8 mouse cellular contexts compared by ENCODE assay signal in genomic region chr13:67754333-67755306, GRCm38 (mm10). TPM values are rescaled to one million over a fixed set of nuclear protein-coding genes. Genes with fewer than 3 reads are reported as not detected.
DNase-seq lines count a peak whose midpoint lies in the region; ATAC-seq lines count a peak whose summit lies in the region.

Zfp85 (minus strand) TSS chr13:67755228.

- H3K4me2 ChIP-seq in hindbrain, embryonic 14.5 days (replicated peaks), result peak within 1 kb of the TSS; percentile 70

- H3K36me3 ChIP-seq in hindbrain, embryonic 14.5 days (replicated peaks; ENCODE audit: control insufficient read depth, insufficient read depth), result peaks cover 10% of the 10 kb centered on the region

- H3K4me3 ChIP-seq in hindbrain, embryonic 14.5 days (replicated peaks; ENCODE audit: low read length), result peak within 1 kb of the TSS; percentile 70

- no peaks in the 10 kb centered on the region for H3K9me3 ChIP-seq in hindbrain, embryonic 14.5 days (ENCODE audit: control insufficient read depth, low read length)

- WGBS in hindbrain, embryonic 14.5 days, result 7% methylated on average over 24 of the region's 24 CpGs

- no peaks in the 10 kb centered on the region for H3K27me3 ChIP-seq in hindbrain, embryonic 14.5 days (ENCODE audit: control insufficient read depth, insufficient read depth, low read length)

- peaks cover 9% of the 10 kb centered on the region for H3K4me1 ChIP-seq in hindbrain, embryonic 14.5 days (replicated peaks; ENCODE audit: control insufficient read depth, insufficient read depth, low read length)

- peak within 1 kb of the TSS; percentile 64 for H3K27ac ChIP-seq in hindbrain, embryonic 14.5 days

- ATAC-seq in hindbrain, embryonic 14.5 days (ENCODE audit: low FRiP score), result peak; percentile 94

- H3K9ac ChIP-seq in hindbrain, embryonic 14.5 days, result peak within 1 kb of the TSS; percentile 69

- DNase-seq in T-cell, adult 2 months (ENCODE audit: low spot score), result peak; percentile 51
- peak; percentile 52 to 57 for DNase-seq in cerebellum, postnatal 36 days
- DNase-seq in frontal cortex, postnatal 25 days (ENCODE audit: low spot score in 2 of 2), result peak; percentile 10 to 32
- peak; percentile 77 for DNase-seq in hindbrain, embryonic 14.5 days (ENCODE audit: low spot score)
- peak; percentile 63 to 65 for DNase-seq in layer of hippocampus, postnatal 36 days
- DNase-seq in lung, postnatal 25 days (ENCODE audit: low spot score), result peak; percentile 68
- DNase-seq in retina, embryonic 14.5 days (ENCODE audit: low spot score), result peak; percentile 71
- DNase-seq in thymus, postnatal 36 days, result peak; percentile 57

RNA-seq across cellular contexts. Expression of gene Zfp85, which starts in this region (rescaled TPM):
- polyA plus RNA-seq in hindbrain, embryonic 14.5 days (2014; fragmentation: Nextera tagmentation; extraction: Ambion mirVana), result 8.5 and 9.2 TPM in 2 replicates
- 1 to 10 TPM; 5.9 to 6.6 TPM for total RNA-seq in layer of hippocampus, postnatal 36 days (2021)

Comparison
In these comparisons a context has a peak if more than half of its experiments do, and no peak if none do; other contexts are left out.
1. Peak in every context shown above with its lines: DNase-seq, ATAC-seq, H3K4me3 ChIP-seq and H3K27ac ChIP-seq.
2. DNase-seq: peak in every context shown above with its lines; median percentile 77 in hindbrain, embryonic 14.5 days; 71 in retina, embryonic 14.5 days; 68 in lung, postnatal 25 days; 64 in layer of hippocampus, postnatal 36 days; 57 in thymus, postnatal 36 days; 54 in cerebellum, postnatal 36 days; 51 in T-cell, adult 2 months; 21 in frontal cortex, postnatal 25 days.